In the genomic region with DNA sequence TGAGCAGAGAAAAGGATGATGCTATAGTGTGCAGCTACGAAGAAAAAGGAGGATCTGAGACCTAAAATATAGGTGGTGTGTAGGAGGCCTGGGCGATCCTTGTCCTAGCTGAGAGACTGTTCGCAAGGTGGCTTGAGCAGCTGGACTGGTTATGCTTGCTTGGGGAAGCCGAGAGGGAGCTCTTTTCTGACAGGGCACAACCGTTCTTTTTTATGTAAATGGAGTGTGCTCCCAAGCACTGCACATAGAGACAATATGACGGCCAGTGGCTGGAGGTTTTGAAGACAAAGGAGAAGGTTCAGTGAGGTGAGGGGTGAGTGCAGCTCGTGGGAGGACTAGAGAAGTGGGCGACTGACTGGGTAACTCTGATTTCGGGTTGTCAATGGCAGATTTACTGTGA, we compare ENCODE assay signal across 14 mouse cellular contexts. TPM values are rescaled to one million over a fixed set of nuclear protein-coding genes. Genes with fewer than 3 reads are reported as not detected.
DNase-seq lines count a peak whose midpoint lies in the region; ATAC-seq and TF ChIP-seq lines count a peak whose summit lies in the region.
"Had no signal": no experiment of that assay in that cellular context is flagged by ENCODE, and none has a peak within 500 bp of the region (broad histone marks: within the 10 kb centered on the region; RNA-seq: fewer than 3 reads in every experiment).

No protein-coding gene starts in this region.

- peak; percentile 35 for DNase-seq in R1 (ENCODE audit: low read depth, low spot score)
- no peak for DNase-seq in forebrain, embryonic 11.5 days (ENCODE audit: low spot score)
- DNase-seq in hindbrain, embryonic 14.5 days (ENCODE audit: low spot score) = no peak
- no peak for DNase-seq in midbrain, postnatal 0 days (ENCODE audit: low spot score)
- DNase-seq in right cerebral cortex, postnatal 36 days (ENCODE audit: low spot score in 2 of 2) = no peak
- DNase-seq in right cerebral cortex, postnatal 4 days = no peak
- no peak for DNase-seq in kidney, postnatal 10 days
- DNase-seq: cerebellum, postnatal 10 days; gastrocnemius, adult 2 months; kidney, adult 11 months; lung, adult 2 months; thymus, postnatal 25 days had no signal

- H3K9ac ChIP-seq in forebrain, embryonic 11.5 days (ENCODE audit: low read length) = 0 out of 2 replicates have a peak overlapping the region, but pooled peaks have one; percentile 20
- peak overlapping the region; percentile 31 for H3K9ac ChIP-seq in hindbrain, embryonic 14.5 days
- no peak overlapping the region for H3K9ac ChIP-seq in midbrain, postnatal 0 days (replicated peaks; ENCODE audit: low read length, poor library complexity, severe bottlenecking)
- H3K9ac ChIP-seq: stomach, embryonic 15.5 days had no signal

- H3K27ac ChIP-seq in forebrain, embryonic 11.5 days (ENCODE audit: low read depth, low read length) = peak overlapping the region; percentile 53; the same call in 1 of the 2 replicates
- peak overlapping the region; percentile 82 for H3K27ac ChIP-seq in hindbrain, embryonic 14.5 days
- peak overlapping the region; percentile 55 for H3K27ac ChIP-seq in midbrain, postnatal 0 days (ENCODE audit: low read depth, low read length)
- H3K27ac ChIP-seq: gastrocnemius, adult 2 months; stomach, embryonic 15.5 days had no signal

- WGBS in forebrain, embryonic 11.5 days = 26% methylated on average over 9 of the region's 9 CpGs
- 22% methylated on average over 9 of the region's 9 CpGs for WGBS in hindbrain, embryonic 14.5 days
- WGBS in midbrain, postnatal 0 days = 26% methylated on average over 9 of the region's 9 CpGs

- no peaks in the 10 kb centered on the region for H3K4me1 ChIP-seq in forebrain, embryonic 11.5 days (replicated peaks; ENCODE audit: control insufficient read depth, insufficient read depth, low read length)
- peaks cover 11% of the 10 kb centered on the region; the same call in 1 of the 2 replicates for H3K4me1 ChIP-seq in hindbrain, embryonic 14.5 days (replicated peaks; ENCODE audit: control insufficient read depth, insufficient read depth, low read length)
- no peaks in the 10 kb centered on the region for H3K4me1 ChIP-seq in midbrain, postnatal 0 days (ENCODE audit: insufficient read depth, low read length)
- H3K4me1 ChIP-seq: stomach, embryonic 15.5 days had no signal

- no peak for TF ChIP-seq CTCF in midbrain, postnatal 0 days (IDR thresholded peaks at IDR 0.05)

- H3K4me2 ChIP-seq in forebrain, embryonic 11.5 days (ENCODE audit: low read depth, low read length, severe bottlenecking) = 0 out of 2 replicates have a peak overlapping the region, but pooled peaks have one; percentile 21
- H3K4me2 ChIP-seq in hindbrain, embryonic 14.5 days (replicated peaks) = 0 out of 2 replicates have a peak overlapping the region, but pooled peaks have one; percentile 4
- no peak overlapping the region for H3K4me2 ChIP-seq in midbrain, postnatal 0 days (ENCODE audit: low read depth, low read length, poor library complexity, severe bottlenecking)
- H3K4me2 ChIP-seq: stomach, embryonic 15.5 days had no signal

- H3K9me3 ChIP-seq in forebrain, embryonic 11.5 days (ENCODE audit: control insufficient read depth, low read length) = no peaks in the 10 kb centered on the region
- H3K9me3 ChIP-seq in hindbrain, embryonic 14.5 days (ENCODE audit: control insufficient read depth, low read length) = no peaks in the 10 kb centered on the region
- H3K9me3 ChIP-seq in midbrain, postnatal 0 days (ENCODE audit: low read length) = no peaks in the 10 kb centered on the region
- H3K9me3 ChIP-seq: stomach, embryonic 15.5 days had no signal

- H3K27me3 ChIP-seq in forebrain, embryonic 11.5 days (ENCODE audit: control insufficient read depth, insufficient read depth, low read length) = no peaks in the 10 kb centered on the region
- H3K27me3 ChIP-seq in hindbrain, embryonic 14.5 days (ENCODE audit: control insufficient read depth, insufficient read depth, low read length) = no peaks in the 10 kb centered on the region
- no peaks in the 10 kb centered on the region; the same call in 1 of the 2 replicates for H3K27me3 ChIP-seq in midbrain, postnatal 0 days (ENCODE audit: insufficient read depth, low read length)
- H3K27me3 ChIP-seq: stomach, embryonic 15.5 days had no signal

- peak; percentile 73 for ATAC-seq in forebrain, embryonic 11.5 days (replicated peaks; ENCODE audit: low FRiP score)
- ATAC-seq in hindbrain, embryonic 14.5 days (ENCODE audit: low FRiP score) = no peak
- ATAC-seq in midbrain, postnatal 0 days (ENCODE audit: low FRiP score) = no peak
- no peak for ATAC-seq in megakaryocyte progenitor cell, adult 5-6 weeks (replicated peaks; ENCODE audit: poor library complexity)

- H3K36me3 ChIP-seq in forebrain, embryonic 11.5 days (ENCODE audit: control insufficient read depth, insufficient read depth, low read length) = no peaks in the 10 kb centered on the region
- H3K36me3 ChIP-seq in hindbrain, embryonic 14.5 days (replicated peaks; ENCODE audit: control insufficient read depth, insufficient read depth) = no peaks in the 10 kb centered on the region
- H3K36me3 ChIP-seq in midbrain, postnatal 0 days (ENCODE audit: insufficient read depth, low read length) = no peaks in the 10 kb centered on the region
- H3K36me3 ChIP-seq: stomach, embryonic 15.5 days had no signal

- no peak overlapping the region for H3K4me3 ChIP-seq in forebrain, embryonic 11.5 days (ENCODE audit: low read depth, low read length)
- H3K4me3 ChIP-seq in hindbrain, embryonic 14.5 days (replicated peaks; ENCODE audit: low read length) = no peak overlapping the region
- H3K4me3 ChIP-seq in midbrain, postnatal 0 days (ENCODE audit: low read depth, low read length) = no peak overlapping the region
- H3K4me3 ChIP-seq: gastrocnemius, adult 2 months; stomach, embryonic 15.5 days had no signal

RNA-seq across cellular contexts. Expression of a gene that starts 18.7 kb away (rescaled TPM):
- polyA plus RNA-seq in forebrain, embryonic 11.5 days (2014; fragmentation: Nextera tagmentation; extraction: Ambion mirVana) = 183 and 185 TPM in 2 replicates
- polyA plus RNA-seq in hindbrain, embryonic 14.5 days (2014; fragmentation: Nextera tagmentation; extraction: Ambion mirVana) = 90.2 and 102 TPM in 2 replicates
- 42.4 and 48.6 TPM in 2 replicates for total RNA-seq in midbrain, postnatal 0 days (2014; rRNA removed)
- polyA plus RNA-seq in midbrain, postnatal 0 days (2015; fragmentation: Nextera tagmentation; extraction: Ambion mirVana) = 109 and 116 TPM in 2 replicates
- total RNA-seq in megakaryocyte progenitor cell, adult 5-6 weeks (2015) = 79.0 and 80.6 TPM in 2 replicates
- 141 and 154 TPM in 2 replicates for total RNA-seq in megakaryocyte progenitor cell, adult 5-6 weeks (2017)

RNA-seq across cellular contexts. Expression of a gene that starts 18.8 kb away (rescaled TPM):
- 3.3 and 3.9 TPM in 2 replicates for polyA plus RNA-seq in forebrain, embryonic 11.5 days (2014; fragmentation: Nextera tagmentation; extraction: Ambion mirVana)
- 2.4 and 4.1 TPM in 2 replicates for polyA plus RNA-seq in hindbrain, embryonic 14.5 days (2014; fragmentation: Nextera tagmentation; extraction: Ambion mirVana)
- total RNA-seq in midbrain, postnatal 0 days (2014; rRNA removed) = 5.0 and 7.6 TPM in 2 replicates
- polyA plus RNA-seq in midbrain, postnatal 0 days (2015; fragmentation: Nextera tagmentation; extraction: Ambion mirVana) = 4.6 and 5.1 TPM in 2 replicates
- total RNA-seq in megakaryocyte progenitor cell, adult 5-6 weeks (2015) = 16.3 and 21.0 TPM in 2 replicates
- 19.6 and 23.2 TPM in 2 replicates for total RNA-seq in megakaryocyte progenitor cell, adult 5-6 weeks (2017)

RNA-seq across cellular contexts. Expression of a gene that starts 34.2 kb away (rescaled TPM):
- 295 and 342 TPM in 2 replicates for polyA plus RNA-seq in forebrain, embryonic 11.5 days (2014; fragmentation: Nextera tagmentation; extraction: Ambion mirVana)
- 187 and 221 TPM in 2 replicates for polyA plus RNA-seq in hindbrain, embryonic 14.5 days (2014; fragmentation: Nextera tagmentation; extraction: Ambion mirVana)
- 299 and 311 TPM in 2 replicates for total RNA-seq in midbrain, postnatal 0 days (2014; rRNA removed)
- 156 and 169 TPM in 2 replicates for polyA plus RNA-seq in midbrain, postnatal 0 days (2015; fragmentation: Nextera tagmentation; extraction: Ambion mirVana)
- 1,859 and 2,008 TPM in 2 replicates for total RNA-seq in megakaryocyte progenitor cell, adult 5-6 weeks (2015)
- 6,795 and 7,096 TPM in 2 replicates for total RNA-seq in megakaryocyte progenitor cell, adult 5-6 weeks (2017)

RNA-seq across cellular contexts. Expression of a gene that starts 36.3 kb away (rescaled TPM):
- 0.99 and 1.2 TPM in 2 replicates for polyA plus RNA-seq in forebrain, embryonic 11.5 days (2014; fragmentation: Nextera tagmentation; extraction: Ambion mirVana)
- polyA plus RNA-seq in hindbrain, embryonic 14.5 days (2014; fragmentation: Nextera tagmentation; extraction: Ambion mirVana) = 0.29 TPM in 1 of 2 replicates, not detected in the other
- 0.27 and 0.52 TPM in 2 replicates for total RNA-seq in midbrain, postnatal 0 days (2014; rRNA removed)
- 0.48 and 0.56 TPM in 2 replicates for polyA plus RNA-seq in midbrain, postnatal 0 days (2015; fragmentation: Nextera tagmentation; extraction: Ambion mirVana)
- total RNA-seq in megakaryocyte progenitor cell, adult 5-6 weeks (2015) = 61.0 and 66.6 TPM in 2 replicates
- 48.4 and 78.0 TPM in 2 replicates for total RNA-seq in megakaryocyte progenitor cell, adult 5-6 weeks (2017)
